Mouse (Mus musculus) right cerebral cortex, postnatal 4 days (tissue): ENCODE measurements around the gene Mblac2.

ENCODE experiments used
- DNase-seq: peaks from one replicate; pipeline ENCODE4 v3.0.0-alpha.2; 2022

The Mblac2 gene

DNA sequence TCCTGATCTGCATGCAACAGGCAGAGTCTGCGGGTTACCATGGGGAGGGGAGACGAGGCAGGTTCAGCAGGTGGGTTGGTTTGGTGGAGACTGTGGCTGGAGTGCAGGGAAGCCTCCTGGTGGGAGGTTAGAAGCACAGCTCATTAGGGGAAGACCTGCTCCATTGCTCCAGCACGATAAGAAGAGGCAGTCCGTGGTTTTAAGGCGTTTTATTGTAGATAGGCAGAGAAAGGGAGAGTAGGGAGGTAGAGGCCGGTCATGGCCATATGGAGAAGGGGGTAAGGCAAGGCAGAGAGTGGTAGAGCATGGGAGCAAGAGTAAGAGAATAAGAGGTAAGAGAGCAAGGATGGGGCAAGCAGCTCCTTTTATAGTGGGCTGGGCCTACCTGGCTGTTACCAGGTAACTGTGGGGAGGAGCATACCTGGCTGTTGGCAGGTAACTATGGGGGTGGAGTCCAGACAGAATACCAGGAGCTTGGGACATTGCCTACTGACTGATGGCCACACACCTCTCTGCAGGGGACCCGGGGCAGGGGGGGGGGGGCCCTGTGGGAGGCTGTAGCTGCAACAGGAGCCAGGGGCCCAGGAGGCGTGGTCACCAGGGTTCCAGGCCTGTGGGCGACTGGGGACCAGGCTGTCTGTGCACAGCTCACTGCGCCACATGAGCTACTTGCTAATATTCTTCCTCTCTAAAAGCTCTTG is 32.4 kb downstream of the Mblac2 start:
- no peak for DNase-seq

DNA sequence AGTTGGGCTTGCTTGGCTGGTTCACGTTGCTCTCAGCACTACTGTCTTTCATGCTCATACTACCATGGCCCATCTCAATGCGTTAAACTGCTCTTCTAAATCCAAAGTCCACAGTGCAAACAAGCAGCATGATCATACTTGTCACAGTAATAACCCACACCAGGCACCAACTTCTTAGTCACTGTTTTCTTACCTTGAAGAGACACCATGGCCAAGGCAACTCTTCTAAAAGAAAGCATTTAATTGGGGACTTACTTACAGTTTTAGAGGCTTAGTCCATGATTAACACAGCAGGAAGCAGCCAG is 32.9 kb downstream of the Mblac2 start:
- DNase-seq = no peak

DNA sequence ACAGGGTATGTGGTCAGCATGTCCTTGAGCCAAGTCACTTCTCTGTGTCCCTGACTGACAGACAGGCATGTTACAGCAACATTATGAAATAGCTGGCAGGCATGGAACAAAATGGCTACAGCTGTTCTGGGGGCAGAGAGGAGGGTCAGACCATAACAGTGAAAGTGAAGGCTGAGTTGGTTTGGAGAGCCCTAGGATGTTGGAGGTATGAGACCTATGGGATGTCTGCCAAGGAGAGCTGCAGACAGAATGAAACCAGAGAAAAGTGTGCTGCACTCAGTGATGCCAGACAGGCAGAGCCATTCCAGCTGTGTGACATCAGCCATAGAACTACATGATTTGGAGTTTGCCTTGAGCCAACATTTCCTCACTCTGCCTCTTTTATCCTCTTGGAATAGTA is 43.7 kb downstream of the Mblac2 start:
- DNase-seq = no peak

DNA sequence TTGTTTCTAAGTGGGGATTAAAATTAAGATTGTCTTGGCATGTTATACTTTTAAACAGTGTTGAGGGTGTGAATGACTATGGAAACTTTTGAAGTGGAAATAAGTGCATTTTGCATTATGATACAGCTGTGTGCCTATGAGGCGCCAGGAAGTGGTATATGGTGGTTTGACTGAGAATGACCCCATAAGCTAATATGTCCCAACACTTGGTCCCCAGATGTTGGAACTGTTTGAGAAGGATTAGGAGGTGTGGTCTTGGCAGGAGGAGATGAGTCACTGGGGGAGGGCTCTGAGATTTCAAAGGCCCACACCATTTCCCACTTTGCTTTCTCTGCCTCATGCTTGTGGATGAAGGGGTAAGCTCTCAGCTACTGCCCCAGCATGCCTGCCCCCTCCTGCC is 44.2 kb downstream of the Mblac2 start:
- no peak for DNase-seq

DNA sequence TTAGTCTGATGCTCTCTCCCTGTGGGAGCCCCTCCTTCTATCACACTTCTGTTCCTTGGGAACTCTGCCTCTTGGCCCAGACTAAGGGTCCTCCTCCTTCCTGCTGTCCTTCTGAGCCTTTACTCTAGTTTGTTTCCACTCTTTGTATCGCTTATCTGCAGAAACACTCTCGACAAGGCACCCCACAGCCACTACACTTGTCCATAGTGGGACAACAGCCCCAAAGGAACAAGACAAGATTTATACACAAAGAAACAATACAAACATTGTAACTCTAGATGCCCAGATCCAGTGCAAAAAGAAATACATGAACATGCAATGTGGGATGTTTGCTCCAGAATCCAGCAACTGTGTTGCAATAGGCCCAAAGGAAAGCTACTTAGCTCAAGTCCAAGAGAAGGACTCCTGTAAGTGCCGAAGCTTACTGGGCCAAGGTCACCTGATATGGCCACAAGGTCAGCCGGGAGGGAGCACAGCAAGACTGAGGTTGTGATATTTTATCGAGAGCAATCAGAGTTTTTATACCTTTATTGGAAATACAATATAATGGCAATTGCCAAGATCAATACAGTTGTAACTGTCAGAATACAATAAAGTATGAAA is 46.0 kb downstream of the Mblac2 start:
- no peak for DNase-seq

DNA sequence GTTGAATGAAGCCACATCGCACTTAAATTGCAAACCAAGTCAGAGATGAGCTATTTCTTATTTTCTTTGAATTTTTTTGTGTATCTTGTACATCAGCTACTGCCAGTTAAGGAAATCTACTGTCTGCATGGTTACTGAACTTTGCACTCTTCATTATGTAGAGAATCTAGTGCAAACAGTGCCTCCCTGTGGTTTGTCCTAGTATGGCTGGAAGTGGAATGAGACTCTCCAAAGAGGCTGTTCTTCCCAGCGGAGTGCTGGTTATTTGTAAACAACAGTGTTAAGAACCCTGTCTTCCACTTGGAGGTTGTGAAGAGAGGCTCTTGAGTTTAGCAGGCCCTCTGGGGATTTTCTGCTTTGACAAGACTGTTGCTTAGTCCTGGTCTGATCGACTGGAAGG is 49.2 kb downstream of the Mblac2 start:
- DNase-seq = peak; percentile 42

DNA sequence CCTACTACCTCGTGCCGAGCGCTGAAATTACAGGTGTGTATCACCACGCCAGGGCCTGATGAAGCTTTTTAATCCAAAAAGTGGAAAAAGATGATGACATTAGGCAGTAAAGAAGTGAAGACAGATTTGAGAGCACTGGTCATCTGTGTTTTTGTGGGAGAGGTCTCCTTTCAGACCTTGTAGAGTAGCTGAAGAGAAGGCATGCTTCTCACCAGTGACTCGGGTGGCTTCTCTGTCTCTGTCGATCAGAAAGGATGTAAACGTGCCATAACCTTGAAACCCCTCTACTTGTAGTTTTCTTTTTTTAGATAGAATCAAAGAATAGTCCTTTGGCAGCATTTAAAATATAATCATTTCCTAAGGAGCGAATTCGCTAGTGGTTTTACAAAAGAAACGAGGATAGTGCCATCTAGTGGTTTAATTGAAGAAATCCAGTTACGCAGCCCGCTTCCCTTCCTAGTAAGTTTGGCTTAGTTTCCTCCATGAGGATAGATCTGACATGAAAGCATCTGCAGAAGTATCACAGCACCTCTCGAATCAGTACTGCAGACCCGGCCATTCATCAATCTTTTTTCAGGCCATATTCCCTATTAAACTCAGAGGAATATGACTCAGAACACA is 50.5 kb downstream of the Mblac2 start:
- no peak for DNase-seq

DNA sequence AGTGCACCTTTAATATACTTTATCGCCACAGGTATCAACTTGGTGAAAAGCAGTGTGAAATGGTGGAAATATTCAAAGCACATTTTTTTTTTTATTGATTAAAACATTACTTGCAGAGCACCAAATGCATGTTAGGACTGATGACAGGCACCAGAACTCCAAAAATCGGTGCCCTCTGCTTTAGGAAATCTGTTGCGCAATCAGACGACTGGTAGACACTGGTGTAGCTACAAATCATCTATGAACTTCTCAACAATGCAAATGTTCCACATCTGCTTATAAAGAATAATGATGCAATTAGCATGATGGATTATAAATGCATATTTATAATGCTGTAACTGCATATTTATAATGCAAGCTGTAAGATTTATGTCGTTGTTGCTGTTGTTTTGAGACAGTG is 53.0 kb downstream of the Mblac2 start:
- DNase-seq = no peak

DNA sequence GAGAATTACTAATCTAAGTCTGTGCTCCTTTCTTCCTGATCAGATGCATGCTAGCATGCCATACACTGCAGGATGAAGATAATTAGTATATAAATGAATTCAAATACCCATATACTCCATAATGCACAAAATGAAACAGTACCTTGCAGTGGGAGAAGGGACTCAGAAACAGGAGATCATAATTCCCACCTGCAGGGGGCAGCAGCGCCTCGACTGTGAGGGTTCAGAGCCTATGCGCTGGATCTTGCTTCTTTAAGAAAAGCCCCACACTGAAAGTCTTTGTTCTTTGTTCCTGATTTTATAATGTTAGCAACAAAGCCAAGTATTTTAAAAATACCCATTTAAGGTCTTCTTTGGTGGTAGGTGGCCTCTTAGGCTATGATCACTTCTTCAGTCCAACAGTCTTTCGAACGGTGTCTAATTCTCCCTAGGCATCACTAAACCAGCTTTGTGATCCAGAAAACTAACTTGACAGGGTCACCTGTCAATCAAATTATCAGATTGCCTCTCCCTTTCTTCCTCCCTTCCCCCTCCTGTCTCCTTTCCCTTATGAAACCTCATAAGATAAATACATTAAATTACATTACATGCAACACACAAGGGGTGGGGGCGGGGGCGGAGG is 56.0 kb downstream of the Mblac2 start:
- DNase-seq = peak; percentile 99

DNA sequence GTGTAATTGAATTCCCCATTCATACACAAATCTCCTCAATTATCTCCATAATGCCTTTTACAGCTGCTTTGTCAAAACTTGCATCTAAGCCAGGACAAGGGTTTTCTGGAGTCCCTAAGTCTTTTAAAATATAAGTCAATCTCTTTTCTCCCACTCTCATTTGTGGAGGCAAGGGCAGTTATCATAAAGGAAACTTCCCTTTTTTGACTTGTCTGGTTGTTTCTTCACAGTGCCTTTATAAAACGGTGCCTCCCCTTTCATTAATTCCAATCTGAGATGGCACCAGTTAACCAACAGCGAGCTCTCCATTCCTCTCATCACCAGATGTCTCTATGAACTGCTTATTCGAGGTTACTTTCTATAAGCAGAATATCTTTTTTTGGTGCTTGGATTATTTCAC is 65.1 kb downstream of the Mblac2 start:
- no peak for DNase-seq

DNA sequence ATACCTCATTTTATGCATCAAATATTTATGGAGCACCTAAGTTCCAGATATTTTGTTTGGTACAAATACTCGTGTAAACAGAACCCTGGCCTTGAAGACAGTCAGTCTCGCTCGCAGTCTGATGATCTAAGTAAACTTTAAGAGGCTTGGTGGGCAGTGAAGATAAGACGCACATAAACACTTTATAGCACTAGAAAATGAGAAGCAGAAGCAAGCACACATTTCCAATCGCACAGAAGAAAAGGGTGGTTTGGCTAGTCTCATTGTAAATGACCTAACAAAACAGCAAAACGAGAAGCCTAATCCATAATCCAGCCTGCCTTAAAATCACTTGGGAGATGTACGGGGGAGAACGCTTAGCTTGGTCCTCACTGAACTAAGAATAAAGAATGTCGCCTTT is 71.3 kb downstream of the Mblac2 start:
- DNase-seq = no peak

DNA sequence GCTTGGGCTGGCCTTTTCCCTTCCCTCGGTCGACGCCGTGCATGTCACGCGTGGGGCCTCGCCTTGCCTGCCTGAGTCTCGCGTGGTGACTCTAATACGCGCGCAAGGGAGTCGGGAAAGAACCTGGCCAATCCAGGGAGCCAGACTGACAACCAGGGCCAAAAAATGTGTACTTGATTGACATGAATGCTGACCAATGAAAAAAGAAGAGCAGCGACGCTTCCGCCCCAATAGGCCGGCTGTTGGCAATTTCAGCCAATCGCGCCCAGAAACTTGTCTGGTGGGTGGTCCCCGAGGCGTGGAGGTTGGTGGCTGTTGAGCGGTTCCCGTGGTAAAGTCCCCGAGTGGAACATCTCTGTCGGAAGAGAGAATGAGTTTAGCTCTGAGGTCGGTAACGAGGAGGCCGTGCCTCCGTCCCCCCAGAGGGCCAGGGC is 71.8 kb downstream of the Mblac2 start, which contains the start of gene Cetn3:
Gene Cetn3 (plus strand): TSS at position 107 of the 434 bp plus-strand sequence.
- DNase-seq = peak; percentile 86

DNA sequence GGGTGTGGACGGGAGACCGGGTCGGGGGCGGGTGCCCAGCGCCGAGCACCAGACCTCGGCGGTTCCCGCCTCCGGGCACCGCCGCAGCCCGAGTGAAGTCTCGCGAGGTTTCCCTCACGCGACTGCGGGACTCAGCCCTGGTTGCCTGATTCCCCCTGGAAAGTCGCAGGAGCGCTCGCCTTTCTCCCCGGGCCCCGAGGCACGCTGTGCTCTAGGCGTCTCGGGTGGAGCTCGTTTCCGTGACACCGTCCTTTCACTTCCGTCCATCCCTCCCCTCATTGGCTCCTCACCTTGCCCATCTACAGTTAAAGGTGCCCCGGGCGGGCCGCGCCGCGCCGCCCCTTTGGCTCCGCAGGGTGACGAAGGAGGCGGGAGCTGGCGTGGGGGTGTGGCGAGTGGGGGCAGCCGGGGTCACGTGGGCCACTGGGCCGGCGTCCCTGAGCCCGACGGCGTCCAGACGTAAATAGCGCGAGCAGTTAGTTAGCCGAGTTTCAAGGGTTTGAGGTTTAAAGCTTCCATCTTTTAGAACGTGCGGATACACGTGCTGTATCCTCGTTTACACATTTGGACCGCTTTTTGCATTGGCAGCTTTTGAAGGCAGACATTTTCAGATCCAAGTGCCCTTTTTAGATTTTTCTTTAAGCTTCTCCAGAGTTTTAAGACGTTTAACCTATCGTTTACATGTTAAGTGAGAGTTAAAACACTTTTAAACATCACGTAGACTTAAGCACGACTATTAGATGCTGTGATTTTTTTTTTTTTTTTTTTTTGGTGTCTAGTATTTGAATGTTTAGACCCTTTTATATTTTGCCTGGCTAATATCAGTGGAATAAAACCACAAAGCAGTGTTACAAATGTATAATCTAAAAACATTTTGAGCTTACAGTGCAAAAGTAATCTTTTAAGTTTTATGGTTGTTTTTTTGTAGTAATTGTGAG is 72.5 kb downstream of the Mblac2 start:
- DNase-seq = peak; percentile 93

DNA sequence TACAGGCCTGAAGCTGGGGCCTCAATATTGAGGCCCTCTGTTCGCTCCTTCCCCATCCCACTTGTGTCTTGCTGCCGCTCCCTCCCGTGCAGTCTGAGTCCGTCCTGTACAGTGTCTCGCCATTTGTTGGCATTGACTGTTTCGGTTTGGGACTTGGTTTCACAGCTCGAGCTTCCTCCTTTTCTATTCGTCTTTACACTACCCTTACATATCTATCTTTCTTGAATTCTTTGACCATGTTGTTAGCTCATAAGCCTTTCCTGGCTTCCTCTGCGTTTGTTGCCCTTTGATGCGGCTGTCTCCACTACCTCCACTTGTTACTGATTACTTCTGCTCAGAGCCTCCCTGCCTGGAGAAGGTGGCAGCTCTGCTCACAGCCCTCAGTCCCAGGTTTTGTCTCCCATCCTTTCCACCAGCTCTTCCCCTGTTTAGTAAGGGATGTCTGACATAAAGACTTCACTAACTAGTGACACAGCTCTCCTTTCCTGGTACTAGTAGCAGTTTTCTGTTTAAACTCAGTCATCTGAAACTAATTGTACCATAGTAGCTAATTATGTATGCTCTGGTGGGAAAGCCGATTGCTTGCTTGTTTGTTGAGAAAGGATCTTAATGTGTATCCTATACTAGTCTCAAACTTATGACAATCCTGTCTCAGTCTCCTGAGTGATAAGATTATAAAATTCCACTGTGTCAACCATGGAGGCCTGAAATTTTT is 74.8 kb downstream of the Mblac2 start:
- no peak for DNase-seq

DNA sequence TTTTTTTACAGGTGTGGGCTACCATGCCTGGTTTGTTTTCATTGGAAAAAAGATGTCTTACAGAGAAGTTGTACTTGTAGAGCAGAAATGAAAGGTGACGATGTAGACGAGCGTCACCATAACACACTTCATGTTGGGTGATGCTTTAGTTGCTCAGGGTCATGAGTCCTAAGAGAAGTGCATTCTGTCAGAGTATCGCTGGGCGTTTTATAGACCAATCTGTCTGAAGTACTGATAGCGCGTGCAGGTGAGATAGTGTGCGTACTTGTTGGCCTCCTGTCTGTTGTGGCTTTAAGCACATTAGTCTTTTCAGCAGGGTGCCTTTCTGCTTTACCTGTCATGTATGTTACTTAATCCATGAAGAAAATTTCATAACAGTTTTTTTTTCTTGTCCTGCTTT is 79.0 kb downstream of the Mblac2 start:
- no peak for DNase-seq

DNA sequence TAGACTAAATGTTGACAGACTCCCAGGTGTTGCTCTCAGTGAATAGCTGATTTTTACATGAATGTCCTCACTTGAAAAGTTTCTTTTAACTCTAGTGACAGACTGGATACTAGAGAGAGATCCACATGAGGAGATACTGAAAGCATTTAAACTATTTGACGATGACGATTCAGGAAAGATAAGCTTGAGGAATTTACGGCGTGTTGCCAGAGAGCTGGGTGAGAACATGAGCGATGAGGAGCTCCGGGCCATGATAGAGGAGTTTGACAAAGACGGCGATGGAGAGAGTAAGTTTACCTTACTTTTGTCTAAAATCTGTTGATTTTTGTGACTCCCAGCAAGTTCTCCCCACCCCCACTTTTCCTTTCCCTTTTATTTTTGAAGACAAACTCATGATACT is 80.7 kb downstream of the Mblac2 start:
- no peak for DNase-seq

DNA sequence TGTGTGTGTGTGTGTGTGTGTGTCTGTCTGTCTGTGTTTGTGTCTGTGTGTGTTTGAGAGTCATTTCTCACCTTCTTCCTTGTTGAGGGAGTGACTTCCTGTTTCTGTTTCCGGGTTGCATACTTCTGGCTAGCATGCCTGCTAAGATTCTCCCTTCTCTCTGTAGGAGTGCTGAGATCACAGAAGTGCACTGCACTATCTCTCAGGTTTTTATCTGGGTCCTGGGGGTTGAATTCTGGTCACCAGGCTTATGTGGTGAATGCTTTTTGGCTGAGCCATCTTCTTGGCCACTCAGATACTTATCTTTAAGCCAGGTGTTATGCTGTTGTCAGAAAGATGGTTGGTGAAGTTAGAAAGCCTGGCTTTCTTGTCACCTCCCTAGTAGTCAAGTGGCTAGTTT is 82.7 kb downstream of the Mblac2 start:
- DNase-seq = no peak

DNA sequence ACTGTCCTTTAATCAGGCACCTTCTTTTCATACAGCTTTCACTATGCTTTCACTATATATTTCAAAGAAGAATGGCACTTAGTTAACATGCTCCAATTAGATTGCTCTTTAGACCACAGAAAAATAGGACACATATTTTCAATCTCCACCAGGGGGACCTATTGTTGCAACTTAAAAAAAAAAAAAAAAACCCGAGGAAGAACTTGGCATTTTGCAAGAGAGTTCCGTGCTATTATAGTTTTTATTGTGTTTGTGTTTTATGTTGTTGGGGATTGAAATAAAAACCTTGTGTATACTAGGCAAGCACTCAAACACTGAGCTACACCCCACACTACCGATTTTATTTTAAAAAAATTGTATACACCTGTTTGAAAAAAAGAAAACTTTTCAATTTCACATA is 90.0 kb downstream of the Mblac2 start:
- no peak for DNase-seq
